Mouse (Mus musculus) heart, postnatal 0 days (tissue): ENCODE measurements around the gene Sgms1. TPM values are rescaled to one million over a fixed set of nuclear protein-coding genes. Genes with fewer than 3 reads are reported as not detected.

Experiments
- ATAC-seq: fragments of 200-750 bp; cut with Nextera tagmentation; 2 replicates; pipeline ENCODE4 v1.8.0; 2017; ENCODE audit warnings: low read depth, moderate number of reproducible peaks, moderate library complexity; ENCODE audit not compliant: insufficient read depth
- DNase-seq: peaks from one replicate; pipeline ENCODE4 v3.0.0-alpha.2; 2016; ENCODE audit warnings: low spot score
- H3K27ac ChIP-seq: fragments of 300-500 bp; sonication (generic); 2 replicates; pipeline ENCODE4 v1.5.1; 2014; ENCODE audit warnings: low read depth, mild to moderate bottlenecking
- H3K27me3 ChIP-seq: fragments of 300-500 bp; sonication (generic); 2 replicates; pipeline ENCODE4 v1.6.1; 2014; ENCODE audit warnings: low read length, mixed read lengths; ENCODE audit not compliant: control insufficient read depth, insufficient read depth
- H3K36me3 ChIP-seq: fragments of 300-500 bp; sonication (generic); replicated peaks from 2 replicates; pipeline ENCODE4 v1.6.1; 2014; ENCODE audit warnings: low read length, mixed read lengths; ENCODE audit not compliant: control insufficient read depth, insufficient read depth
- H3K4me1 ChIP-seq: fragments of 300-500 bp; sonication (generic); 2 replicates; pipeline ENCODE4 v1.6.1; 2014; ENCODE audit warnings: antibody characterized with exemption; ENCODE audit not compliant: control insufficient read depth, insufficient read depth
- H3K4me2 ChIP-seq: fragments of 300-500 bp; sonication (generic); 2 replicates; pipeline ENCODE4 v1.6.1; 2014; ENCODE audit warnings: low read depth, mild to moderate bottlenecking, low read length, moderate library complexity
- H3K4me3 ChIP-seq: fragments of 300-500 bp; sonication (generic); 2 replicates; pipeline ENCODE4 v1.5.1; 2014; ENCODE audit warnings: low read depth, low read length
- H3K9ac ChIP-seq: fragments of 300-500 bp; sonication (generic); replicated peaks from 2 replicates; pipeline ENCODE4 v1.6.1; 2014; ENCODE audit warnings: low read depth, low read length, mixed read lengths
- H3K9me3 ChIP-seq: fragments of 300-500 bp; sonication (generic); replicated peaks from 2 replicates; pipeline ENCODE4 v1.6.1; 2016; ENCODE audit warnings: low read length; ENCODE audit not compliant: control insufficient read depth
- CTCF ChIP-seq: IDR thresholded peaks from 2 replicates; pipeline ENCODE4 v1.5.1; 2016; ENCODE audit warnings: antibody characterized with exemption, control low read depth, low read depth
- EP300 ChIP-seq: IDR thresholded peaks from 2 replicates; pipeline ENCODE4 v1.6.1; 2016; ENCODE audit warnings: antibody characterized with exemption, low read depth
- WGBS: fragments of 180-500 bp; shearing (Covaris S2); extraction: QIAGEN DNeasy Blood & Tissue Kit; methylation state at CpG from one replicate; pipeline ENCODE4 v1.1.7; 2014; 5-methylcytosine and 5-hydroxymethylcytosine counted together
- polyA plus RNA-seq: library from polyadenylated mRNA; unstranded; fragments of >200 nt; fragmentation: Nextera tagmentation; extraction: Ambion mirVana; gene quantifications from 2 replicates; pipeline ENCODE4 v1.2.1, GENCODE M21; 2015
- total RNA-seq: library from RNA; depleted of rRNA; stranded (reverse); fragments of >200 nt; gene quantifications from 2 replicates; pipeline ENCODE4 v1.2.3, GENCODE M21; 2014; ENCODE audit warnings: low replicate concordance

The Sgms1 gene
- total and polyA plus RNA-seq, 2 experiments from 2014 or later, result 29.4 to 52.0 TPM

GRCm38 (mm10) chr19:32129281-32129680 is 260.2 kb downstream of the Sgms1 start:
- no peaks in the 10 kb centered on the region for H3K9me3 ChIP-seq
- TF ChIP-seq CTCF (no peak), EP300 (no peak)
- H3K9ac ChIP-seq, result no peak overlapping the region
- H3K4me2 ChIP-seq, result no peak overlapping the region
- DNase-seq (no peak), ATAC-seq (no peak)
- WGBS, result 77% methylated on average over 8 of the region's 8 CpGs
- no peak overlapping the region for H3K4me3 ChIP-seq
- no peaks in the 10 kb centered on the region for H3K27me3 ChIP-seq
- H3K36me3 ChIP-seq, result peaks cover 38% of the 10 kb centered on the region
- H3K4me1 ChIP-seq, result no peaks in the 10 kb centered on the region
- H3K27ac ChIP-seq, result no peak overlapping the region

DNA sequence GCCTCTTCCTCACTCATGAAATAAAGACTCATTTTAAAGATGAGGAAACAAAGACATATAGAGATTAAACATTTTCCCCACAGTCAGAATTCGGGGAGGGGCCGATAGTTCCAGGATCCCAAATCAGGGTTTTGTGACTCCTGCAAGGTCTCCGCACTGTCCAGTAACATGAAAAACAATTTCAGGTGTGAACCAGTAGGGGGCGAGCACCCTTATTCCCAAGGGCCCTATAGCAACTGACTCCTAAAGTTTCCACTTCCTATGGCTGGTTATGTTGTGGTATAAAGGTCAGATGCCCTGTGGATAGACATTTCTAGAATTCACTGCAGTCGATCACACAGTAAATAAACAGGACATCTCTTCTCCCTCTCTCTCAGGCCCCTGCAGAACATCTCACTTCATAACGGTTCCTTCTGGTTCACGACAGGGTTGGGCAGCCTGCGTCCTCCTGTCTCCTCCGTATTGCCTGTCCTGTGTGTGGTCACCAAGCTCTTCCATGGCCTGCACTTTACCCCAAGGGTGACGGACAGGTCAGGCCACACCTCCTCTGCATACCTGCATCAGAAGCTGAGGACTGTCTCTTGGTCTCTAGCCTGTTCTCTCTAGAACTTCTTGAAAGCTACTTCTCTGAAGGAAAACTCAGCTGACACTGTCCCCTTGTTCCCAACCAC is 262.2 kb downstream of the Sgms1 start:
- H3K4me2 ChIP-seq, result no peak overlapping the region
- no peaks in the 10 kb centered on the region for H3K9me3 ChIP-seq
- no peak overlapping the region for H3K4me3 ChIP-seq
- H3K27ac ChIP-seq, result no peak overlapping the region
- no peak overlapping the region for H3K9ac ChIP-seq
- peak; percentile 28 for DNase-seq
- WGBS, result 74% methylated on average over 10 of the region's 10 CpGs
- no peaks in the 10 kb centered on the region for H3K27me3 ChIP-seq
- H3K4me1 ChIP-seq, result no peaks in the 10 kb centered on the region
- peaks cover 40% of the 10 kb centered on the region for H3K36me3 ChIP-seq
- ATAC-seq, result peak; percentile 62; the same call in 1 of the 2 replicates
- TF ChIP-seq EP300 (no peak), CTCF (peak; percentile 61)

DNA sequence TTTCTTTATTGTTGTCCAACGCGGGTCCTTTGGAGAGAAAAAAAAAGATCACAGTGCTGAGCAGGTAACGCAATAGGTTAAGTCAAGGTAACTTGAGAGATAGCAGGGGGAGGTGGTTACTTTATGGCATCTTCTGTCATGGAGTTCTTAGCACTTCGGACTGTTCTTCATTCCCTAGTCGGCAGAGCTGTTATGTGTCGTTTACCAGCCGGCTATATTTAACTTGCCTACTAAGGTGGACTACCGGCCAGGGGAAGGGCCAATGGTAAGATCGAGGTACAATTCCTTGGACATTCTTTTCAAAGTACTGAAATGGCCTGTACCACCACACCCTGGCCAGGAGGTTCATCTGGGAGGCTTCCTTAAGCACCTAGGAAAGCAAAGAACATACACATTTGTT is 265.4 kb downstream of the Sgms1 start:
- no peak overlapping the region for H3K27ac ChIP-seq
- DNase-seq (no peak), ATAC-seq (no peak)
- no peak overlapping the region for H3K4me2 ChIP-seq
- no peaks in the 10 kb centered on the region for H3K9me3 ChIP-seq
- H3K27me3 ChIP-seq, result no peaks in the 10 kb centered on the region
- no peak overlapping the region for H3K4me3 ChIP-seq
- 60% methylated on average over 9 of the region's 9 CpGs for WGBS
- TF ChIP-seq CTCF, result no peak
- TF ChIP-seq EP300, result no peak
- no peak overlapping the region for H3K9ac ChIP-seq
- H3K4me1 ChIP-seq, result no peaks in the 10 kb centered on the region
- H3K36me3 ChIP-seq, result peaks cover 46% of the 10 kb centered on the region

DNA sequence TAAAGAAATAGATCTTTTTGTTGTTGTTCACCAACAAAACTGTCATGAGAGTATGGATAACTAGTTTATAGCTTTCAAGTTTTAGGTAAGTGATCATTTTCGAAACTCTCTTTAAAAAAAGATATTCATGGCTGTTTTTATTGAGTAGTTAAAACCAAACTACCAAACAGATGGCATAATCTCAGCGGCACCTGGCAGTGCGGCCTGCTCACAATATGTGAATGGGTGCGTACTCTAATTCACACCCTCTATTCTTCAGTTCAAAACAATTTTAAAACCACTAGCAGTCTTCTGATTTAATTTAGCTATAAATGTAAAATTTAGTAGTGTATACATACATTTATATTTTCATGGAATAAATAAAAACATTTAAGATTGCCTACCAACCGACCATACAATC is 266.3 kb downstream of the Sgms1 start:
- H3K27me3 ChIP-seq, result no peaks in the 10 kb centered on the region
- no peak overlapping the region for H3K4me2 ChIP-seq
- H3K9ac ChIP-seq, result no peak overlapping the region
- DNase-seq (no peak), ATAC-seq (no peak)
- no peaks in the 10 kb centered on the region for H3K4me1 ChIP-seq
- peaks cover 40% of the 10 kb centered on the region for H3K36me3 ChIP-seq
- H3K9me3 ChIP-seq, result no peaks in the 10 kb centered on the region
- no peak overlapping the region for H3K27ac ChIP-seq
- 95% methylated on average over 5 of the region's 5 CpGs for WGBS
- TF ChIP-seq CTCF (no peak), EP300 (no peak)
- H3K4me3 ChIP-seq, result no peak overlapping the region

DNA sequence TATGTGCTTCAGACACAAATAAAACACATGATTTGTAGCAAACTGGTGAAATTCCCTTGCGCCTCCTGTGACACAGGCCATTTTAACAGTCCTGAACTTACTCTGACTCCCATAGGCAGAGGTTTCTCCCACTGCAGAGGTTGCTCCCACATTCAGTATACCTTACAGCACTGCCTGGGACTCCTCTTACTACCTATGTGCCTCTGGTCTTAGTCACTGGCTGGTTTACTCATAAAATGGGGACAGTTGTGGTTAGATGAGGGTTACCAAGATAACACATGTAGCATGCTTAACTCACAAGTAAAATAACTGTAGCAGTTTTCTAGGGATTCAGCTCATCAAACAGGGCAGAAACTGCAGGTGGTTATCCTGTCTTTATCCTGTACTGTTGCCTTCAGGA is 268.7 kb downstream of the Sgms1 start:
- Histone ChIP-seq H3K9ac (no peak overlapping the region), H3K4me3 (no peak overlapping the region), H3K4me1 (no peaks in the 10 kb centered on the region), H3K4me2 (no peak overlapping the region), H3K27me3 (no peaks in the 10 kb centered on the region), H3K36me3 (peaks cover 28% of the 10 kb centered on the region), H3K27ac (no peak overlapping the region), H3K9me3 (no peaks in the 10 kb centered on the region)
- 94% methylated on average over 1 of the region's 1 CpGs for whole genome bisulfite sequencing
- ATAC-seq, result no peak
- TF ChIP-seq EP300 (no peak), CTCF (no peak)
- no peak for DNase-seq

DNA sequence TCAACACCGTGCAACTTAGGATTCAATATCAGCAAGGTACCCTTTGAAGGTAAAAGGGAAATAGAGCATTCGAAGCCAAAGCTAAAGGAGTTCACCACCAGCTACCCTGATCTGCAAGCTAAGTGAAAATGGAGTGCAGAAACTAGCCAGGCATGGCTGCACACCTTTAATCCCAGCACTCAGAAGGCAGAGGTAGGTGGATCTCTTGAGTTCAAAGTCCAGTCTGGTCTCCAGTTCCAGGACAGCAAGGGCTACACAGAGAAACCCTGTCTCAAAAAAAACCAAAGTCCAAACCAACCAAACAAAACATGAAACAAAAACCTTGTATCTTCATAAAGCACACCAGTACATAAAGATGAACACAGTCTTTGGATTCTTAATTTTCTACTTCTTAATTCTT is 269.8 kb downstream of the Sgms1 start:
- 91% methylated on average over 2 of the region's 2 CpGs for WGBS
- H3K4me2 ChIP-seq, result no peak overlapping the region
- no peaks in the 10 kb centered on the region for H3K4me1 ChIP-seq
- no peak overlapping the region for H3K4me3 ChIP-seq
- DNase-seq (no peak), ATAC-seq (no peak)
- no peaks in the 10 kb centered on the region for H3K27me3 ChIP-seq
- H3K9me3 ChIP-seq, result no peaks in the 10 kb centered on the region
- peaks cover 23% of the 10 kb centered on the region for H3K36me3 ChIP-seq
- no peak overlapping the region for H3K9ac ChIP-seq
- no peak for TF ChIP-seq EP300
- no peak for TF ChIP-seq CTCF
- no peak overlapping the region for H3K27ac ChIP-seq
